Mouse (Mus musculus): ENCODE data around the gene Tent5c. TPM values are rescaled to one million over a fixed set of nuclear protein-coding genes. Genes with fewer than 3 reads are reported as not detected.

The Tent5c gene
- polyA plus RNA-seq, 2 experiments: 3.9 to 8.7 TPM

DNA sequence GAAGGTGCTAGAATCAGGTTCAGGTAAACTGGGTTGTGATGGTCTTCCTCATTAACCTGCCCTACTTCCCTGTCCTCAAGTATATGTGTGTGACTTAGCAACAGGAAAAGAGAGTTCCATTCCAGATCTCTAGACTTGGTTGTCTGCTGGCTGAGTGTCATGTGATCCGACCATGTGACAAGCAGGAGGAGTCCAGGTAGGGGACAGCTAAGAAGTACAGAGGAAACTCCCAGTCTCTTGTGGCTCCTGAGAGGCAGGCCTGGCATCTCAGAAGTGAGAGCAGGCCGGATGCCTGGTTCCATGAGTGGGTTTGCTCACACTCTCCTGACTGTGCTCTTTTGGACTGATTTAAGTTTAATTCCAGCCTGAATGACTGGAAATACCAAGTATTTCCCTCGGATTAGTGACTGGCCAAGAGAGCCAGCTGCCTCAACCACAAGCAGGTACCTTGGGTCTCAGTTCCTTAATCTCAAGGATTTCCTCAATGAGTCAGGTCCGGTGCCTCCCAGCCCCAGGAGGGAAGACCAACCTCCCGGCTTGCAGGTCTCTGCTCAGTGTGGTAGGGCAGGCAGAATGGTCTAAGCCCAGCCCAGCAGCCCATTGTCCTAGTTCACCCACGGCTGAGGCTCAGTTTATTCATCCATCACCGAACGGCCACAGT lies 26.1 kb upstream of the Tent5c start:
- Histone ChIP-seq H3K4me2 (replicated peaks; ENCODE audit: low read depth, low read length, severe bottlenecking) (no peak overlapping the region), H3K36me3 (ENCODE audit: control insufficient read depth, insufficient read depth, low read length) (no peaks in the 10 kb centered on the region), H3K27ac (replicated peaks; ENCODE audit: low read depth, low read length) (no peak overlapping the region), H3K27me3 (ENCODE audit: control insufficient read depth, insufficient read depth, low read length) (no peaks in the 10 kb centered on the region), H3K4me1 (ENCODE audit: control insufficient read depth, insufficient read depth, low read length) (no peaks in the 10 kb centered on the region), H3K4me3 (replicated peaks; ENCODE audit: low read length) (no peak overlapping the region), H3K9ac (ENCODE audit: low read depth, low read length, severe bottlenecking) (no peak overlapping the region), H3K9me3 (ENCODE audit: control insufficient read depth, low read length) (no peaks in the 10 kb centered on the region)
- WGBS: 82% methylated on average over 8 of the region's 8 CpGs
- no peak for DNase-seq (ENCODE audit: low spot score)
- no peak for ATAC-seq (ENCODE audit: low FRiP score, low read depth)
- TF ChIP-seq POLR2A (IDR thresholded peaks at IDR 0.05; ENCODE audit: borderline replicate concordance, extremely low read depth, insufficient read depth, insufficient read length): no peak

DNA sequence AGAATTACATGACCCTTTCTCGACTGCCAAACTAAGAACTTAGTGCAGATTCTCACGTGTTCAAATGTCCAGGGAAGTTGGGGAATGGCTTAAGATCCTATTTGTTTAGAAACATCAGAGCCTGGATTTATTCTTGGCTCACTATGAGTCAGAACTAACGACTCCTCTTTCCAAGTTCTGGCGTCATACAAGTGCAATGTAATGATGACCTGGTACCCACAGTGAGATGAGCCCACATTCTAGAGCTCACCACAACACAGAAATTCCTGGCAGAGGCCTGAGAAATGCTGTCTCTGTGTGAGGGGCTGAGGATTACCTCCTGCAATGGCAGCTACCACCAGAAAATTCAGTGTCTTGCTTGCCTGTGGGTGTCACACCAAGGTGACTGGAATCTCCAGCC lies 18.1 kb upstream of the Tent5c start:
- Histone ChIP-seq H3K27ac (replicated peaks; ENCODE audit: low read depth, low read length) (no peak overlapping the region), H3K4me1 (ENCODE audit: control insufficient read depth, insufficient read depth, low read length) (no peaks in the 10 kb centered on the region), H3K27me3 (ENCODE audit: control insufficient read depth, insufficient read depth, low read length) (no peaks in the 10 kb centered on the region), H3K9ac (ENCODE audit: low read depth, low read length, severe bottlenecking) (no peak overlapping the region), H3K4me2 (replicated peaks; ENCODE audit: low read depth, low read length, severe bottlenecking) (no peak overlapping the region), H3K9me3 (ENCODE audit: control insufficient read depth, low read length) (no peaks in the 10 kb centered on the region), H3K4me3 (replicated peaks; ENCODE audit: low read length) (no peak overlapping the region), H3K36me3 (ENCODE audit: control insufficient read depth, insufficient read depth, low read length) (no peaks in the 10 kb centered on the region)
- TF ChIP-seq POLR2A (IDR thresholded peaks at IDR 0.05; ENCODE audit: borderline replicate concordance, extremely low read depth, insufficient read depth, insufficient read length): no peak
- DNase-seq (ENCODE audit: low spot score) (no peak), ATAC-seq (ENCODE audit: low FRiP score, low read depth) (no peak)
- WGBS: 78% methylated on average over 4 of the region's 4 CpGs

DNA sequence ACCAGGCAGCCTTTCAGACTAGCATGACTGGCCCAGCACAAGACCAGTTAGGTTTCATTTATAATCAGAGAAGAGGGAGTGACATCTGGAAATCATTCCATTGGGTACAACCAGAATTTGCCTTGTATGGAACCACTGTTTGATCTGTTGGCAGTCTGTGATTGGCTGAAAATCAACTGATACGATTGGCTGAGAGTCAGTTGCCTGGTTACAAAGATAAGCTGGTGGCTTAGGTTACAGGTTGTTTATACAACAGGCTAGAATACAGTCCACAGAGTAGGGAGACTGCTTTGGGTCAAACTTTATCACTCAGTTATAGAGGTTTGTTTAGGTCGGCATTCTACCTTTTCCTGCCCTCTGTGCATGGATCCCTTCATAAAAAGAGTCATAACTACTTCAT lies 17.6 kb upstream of the Tent5c start:
- no peaks in the 10 kb centered on the region for H3K36me3 ChIP-seq (ENCODE audit: control insufficient read depth, insufficient read depth, low read length)
- H3K4me2 ChIP-seq (replicated peaks; ENCODE audit: low read depth, low read length, severe bottlenecking): no peak overlapping the region
- DNase-seq (ENCODE audit: low spot score) (peak; percentile 18), ATAC-seq (ENCODE audit: low FRiP score, low read depth) (no peak)
- H3K27me3 ChIP-seq (ENCODE audit: control insufficient read depth, insufficient read depth, low read length): no peaks in the 10 kb centered on the region
- no peaks in the 10 kb centered on the region for H3K9me3 ChIP-seq (ENCODE audit: control insufficient read depth, low read length)
- H3K9ac ChIP-seq (ENCODE audit: low read depth, low read length, severe bottlenecking): no peak overlapping the region
- no peak overlapping the region for H3K27ac ChIP-seq (replicated peaks; ENCODE audit: low read depth, low read length)
- no peak for TF ChIP-seq POLR2A (IDR thresholded peaks at IDR 0.05; ENCODE audit: borderline replicate concordance, extremely low read depth, insufficient read depth, insufficient read length)
- WGBS: 65% methylated on average over 2 of the region's 2 CpGs
- H3K4me1 ChIP-seq (ENCODE audit: control insufficient read depth, insufficient read depth, low read length): no peaks in the 10 kb centered on the region
- no peak overlapping the region for H3K4me3 ChIP-seq (replicated peaks; ENCODE audit: low read length)

DNA sequence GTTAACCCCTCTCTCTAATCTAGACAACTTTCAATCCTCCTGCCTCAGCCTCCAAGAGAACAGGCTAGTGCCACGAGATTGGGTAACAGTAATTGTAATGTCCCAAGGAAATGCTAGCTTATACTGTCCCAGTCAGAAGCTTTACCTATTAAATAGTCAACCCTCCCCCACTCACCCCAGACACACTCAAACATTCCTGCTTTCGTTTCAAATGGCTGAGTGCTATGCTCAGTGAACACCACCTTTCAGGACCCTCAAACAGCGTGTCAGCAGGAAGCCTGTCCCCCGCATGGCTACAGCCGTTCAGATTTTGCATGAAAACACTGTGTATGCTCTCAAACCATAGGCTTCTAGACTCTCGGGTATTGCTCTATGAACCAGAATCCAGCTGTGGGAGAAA lies 14.8 kb upstream of the Tent5c start:
- DNase-seq (ENCODE audit: low spot score): no peak
- 70% methylated on average over 6 of the region's 6 CpGs for WGBS
- TF ChIP-seq POLR2A (IDR thresholded peaks at IDR 0.05; ENCODE audit: borderline replicate concordance, extremely low read depth, insufficient read depth, insufficient read length): no peak
- Histone ChIP-seq H3K27ac (replicated peaks; ENCODE audit: low read depth, low read length) (no peak overlapping the region), H3K9me3 (ENCODE audit: control insufficient read depth, low read length) (no peaks in the 10 kb centered on the region), H3K36me3 (ENCODE audit: control insufficient read depth, insufficient read depth, low read length) (no peaks in the 10 kb centered on the region), H3K9ac (ENCODE audit: low read depth, low read length, severe bottlenecking) (no peak overlapping the region), H3K4me3 (replicated peaks; ENCODE audit: low read length) (no peak overlapping the region), H3K4me1 (ENCODE audit: control insufficient read depth, insufficient read depth, low read length) (no peaks in the 10 kb centered on the region), H3K4me2 (replicated peaks; ENCODE audit: low read depth, low read length, severe bottlenecking) (no peak overlapping the region), H3K27me3 (ENCODE audit: control insufficient read depth, insufficient read depth, low read length) (no peaks in the 10 kb centered on the region)
- no peak for ATAC-seq (ENCODE audit: low FRiP score, low read depth)

DNA sequence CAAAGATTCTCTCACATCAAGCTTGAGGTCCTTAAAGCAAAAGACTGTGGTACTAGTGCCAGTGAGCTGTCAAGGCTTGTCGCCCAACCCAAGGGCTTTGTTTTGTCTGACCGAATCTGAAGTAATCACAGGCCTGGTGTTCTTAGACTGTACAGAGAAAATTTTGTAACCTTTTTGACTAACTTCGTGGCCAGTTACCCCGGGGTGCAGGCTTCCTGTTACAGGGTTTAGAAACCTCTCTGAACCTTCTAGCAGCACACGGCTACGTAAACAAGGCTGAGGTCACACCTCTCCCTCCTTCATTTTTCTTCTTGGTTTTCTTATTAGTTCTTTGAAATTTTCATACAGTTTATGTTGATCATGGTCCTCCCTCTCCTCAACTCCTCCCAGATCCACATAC lies 13.4 kb upstream of the Tent5c start:
- Histone ChIP-seq H3K36me3 (ENCODE audit: control insufficient read depth, insufficient read depth, low read length) (no peaks in the 10 kb centered on the region), H3K9me3 (ENCODE audit: control insufficient read depth, low read length) (no peaks in the 10 kb centered on the region), H3K4me2 (replicated peaks; ENCODE audit: low read depth, low read length, severe bottlenecking) (no peak overlapping the region), H3K9ac (ENCODE audit: low read depth, low read length, severe bottlenecking) (no peak overlapping the region), H3K4me1 (ENCODE audit: control insufficient read depth, insufficient read depth, low read length) (no peaks in the 10 kb centered on the region), H3K27ac (replicated peaks; ENCODE audit: low read depth, low read length) (no peak overlapping the region), H3K27me3 (ENCODE audit: control insufficient read depth, insufficient read depth, low read length) (no peaks in the 10 kb centered on the region), H3K4me3 (replicated peaks; ENCODE audit: low read length) (no peak overlapping the region)
- WGBS: 80% methylated on average over 6 of the region's 6 CpGs
- DNase-seq (ENCODE audit: low spot score) (no peak), ATAC-seq (ENCODE audit: low FRiP score, low read depth) (no peak)
- no peak for TF ChIP-seq POLR2A (IDR thresholded peaks at IDR 0.05; ENCODE audit: borderline replicate concordance, extremely low read depth, insufficient read depth, insufficient read length)

DNA sequence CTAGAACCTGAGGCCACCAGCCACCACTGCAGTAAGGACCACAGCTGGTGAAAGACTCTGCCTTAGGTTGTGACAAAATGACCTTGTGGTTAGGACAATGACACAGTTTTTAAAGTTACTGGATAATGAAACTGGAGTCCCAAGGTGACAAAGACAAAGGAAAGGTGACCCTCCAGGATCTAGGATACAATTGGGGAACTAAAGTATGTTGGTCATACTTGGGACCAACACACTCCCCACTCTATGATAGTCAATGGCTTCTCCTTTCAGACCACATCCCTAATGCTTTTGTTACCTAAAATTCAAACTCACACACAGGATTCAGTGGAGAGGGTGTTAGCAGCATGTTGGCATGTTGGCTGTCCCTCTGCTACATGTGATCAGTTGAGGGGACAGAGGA lies 12.8 kb upstream of the Tent5c start:
- no peaks in the 10 kb centered on the region for H3K27me3 ChIP-seq (ENCODE audit: control insufficient read depth, insufficient read depth, low read length)
- ATAC-seq (ENCODE audit: low FRiP score, low read depth) (no peak), DNase-seq (ENCODE audit: low spot score) (no peak)
- H3K4me3 ChIP-seq (replicated peaks; ENCODE audit: low read length): no peak overlapping the region
- H3K4me2 ChIP-seq (replicated peaks; ENCODE audit: low read depth, low read length, severe bottlenecking): no peak overlapping the region
- H3K36me3 ChIP-seq (ENCODE audit: control insufficient read depth, insufficient read depth, low read length): no peaks in the 10 kb centered on the region
- H3K4me1 ChIP-seq (ENCODE audit: control insufficient read depth, insufficient read depth, low read length): no peaks in the 10 kb centered on the region
- TF ChIP-seq POLR2A (IDR thresholded peaks at IDR 0.05; ENCODE audit: borderline replicate concordance, extremely low read depth, insufficient read depth, insufficient read length): no peak
- H3K9ac ChIP-seq (ENCODE audit: low read depth, low read length, severe bottlenecking): no peak overlapping the region
- no peaks in the 10 kb centered on the region for H3K9me3 ChIP-seq (ENCODE audit: control insufficient read depth, low read length)
- no peak overlapping the region for H3K27ac ChIP-seq (replicated peaks; ENCODE audit: low read depth, low read length)

All from limb, embryonic 14.5 days (tissue).